Mouse (Mus musculus): Measurements from ENCODE around the gene Large1. TPM values are rescaled to one million over a fixed set of nuclear protein-coding genes. Genes with fewer than 3 reads are reported as not detected.
"Not testable (repeated sequence)": the region's sequence is repeated elsewhere in the genome, so short reads cannot be mapped to it uniquely, and the experiment has no call there.

Large1 gene
- polyA plus RNA-seq, 1 experiment from 2014 or later, result 5.6 TPM

DNA sequence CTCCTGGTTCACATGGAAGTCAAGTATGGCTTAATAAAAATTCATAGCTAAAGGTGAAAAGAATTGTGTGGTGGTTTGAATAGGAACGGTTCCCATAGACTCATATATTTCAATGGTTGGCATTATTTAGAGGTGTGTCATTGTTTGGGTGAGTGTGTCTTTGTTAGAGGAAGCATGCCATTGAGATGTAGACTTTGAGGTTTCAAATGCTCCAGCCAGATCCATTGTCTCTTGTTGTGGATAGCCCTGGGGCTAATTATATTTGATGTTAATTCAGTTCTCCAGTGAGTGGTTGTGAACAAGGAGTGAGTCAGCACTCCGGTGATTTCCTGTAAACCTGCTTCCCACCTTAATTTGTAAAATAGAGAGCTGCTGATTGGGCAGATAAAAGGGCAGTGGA lies 362.9 kb downstream of the Large1 start:
- Histone ChIP-seq H3K4me3 (ENCODE audit: low read length) (no peak overlapping the region), H3K9me3 (replicated peaks; ENCODE audit: control insufficient read depth, low read length) (no peaks in the 10 kb centered on the region), H3K4me2 (ENCODE audit: low read depth, low read length) (no peak overlapping the region), H3K36me3 (ENCODE audit: control insufficient read depth, insufficient read depth) (no peaks in the 10 kb centered on the region), H3K27me3 (ENCODE audit: control insufficient read depth, insufficient read depth, low read length) (no peaks in the 10 kb centered on the region), H3K27ac (ENCODE audit: low read length) (no peak overlapping the region), H3K4me1 (ENCODE audit: control insufficient read depth, insufficient read depth, low read length) (no peaks in the 10 kb centered on the region), H3K9ac (ENCODE audit: low read length) (no peak overlapping the region)
- WGBS, result 74% methylated on average over 2 of the region's 2 CpGs
- no peak for ATAC-seq (replicated peaks; ENCODE audit: extremely low read depth, insufficient read depth, low FRiP score)

DNA sequence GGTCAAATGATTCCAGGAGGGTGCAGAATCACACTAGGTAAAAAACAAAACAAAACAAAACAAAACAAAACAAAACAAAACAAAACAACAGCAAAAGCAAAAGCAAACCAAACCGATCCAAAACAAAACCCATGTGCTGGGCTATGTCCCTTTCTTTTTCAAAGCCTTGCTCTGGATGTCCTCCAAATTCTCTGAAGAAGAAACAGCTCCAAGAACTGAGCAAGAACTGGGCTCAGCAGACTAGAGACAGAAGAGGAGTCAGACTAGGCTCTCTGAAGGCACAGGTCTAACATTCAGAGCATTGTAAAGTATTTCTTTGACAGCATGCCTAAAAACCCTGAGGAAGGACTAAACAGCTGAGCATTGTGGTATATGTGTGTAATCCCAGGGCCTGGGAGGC lies 370.5 kb downstream of the Large1 start:
- ATAC-seq (replicated peaks; ENCODE audit: extremely low read depth, insufficient read depth, low FRiP score), result no peak
- Histone ChIP-seq H3K27me3 (ENCODE audit: control insufficient read depth, insufficient read depth, low read length) (no peaks in the 10 kb centered on the region), H3K9ac (ENCODE audit: low read length) (no peak overlapping the region), H3K27ac (ENCODE audit: low read length) (no peak overlapping the region), H3K9me3 (replicated peaks; ENCODE audit: control insufficient read depth, low read length) (no peaks in the 10 kb centered on the region), H3K4me1 (ENCODE audit: control insufficient read depth, insufficient read depth, low read length) (peaks cover 2% of the 10 kb centered on the region; the same call in 1 of the 2 replicates), H3K4me2 (ENCODE audit: low read depth, low read length) (no peak overlapping the region), H3K4me3 (ENCODE audit: low read length) (no peak overlapping the region), H3K36me3 (ENCODE audit: control insufficient read depth, insufficient read depth) (no peaks in the 10 kb centered on the region)
- 93% methylated on average over 1 of the region's 1 CpGs for WGBS

DNA sequence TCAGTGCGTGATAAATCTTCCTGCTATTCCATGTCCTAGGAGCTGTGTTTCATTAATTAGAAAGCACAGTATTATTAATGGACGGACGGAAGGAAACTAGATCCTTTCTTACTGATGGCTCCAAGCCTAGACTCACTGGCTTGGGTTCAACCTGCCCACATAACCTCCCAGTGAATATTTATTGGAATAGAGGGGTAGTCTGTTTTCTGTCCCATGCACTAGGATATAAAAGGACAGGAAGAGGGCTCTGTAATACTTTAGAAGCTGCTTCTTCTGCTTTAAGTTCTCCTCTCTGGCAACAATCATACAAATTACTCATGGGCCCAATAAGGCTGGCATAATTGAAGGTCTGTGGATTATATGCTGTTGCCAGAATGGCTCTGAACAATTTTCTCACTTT lies 398.3 kb downstream of the Large1 start:
- Histone ChIP-seq H3K36me3 (ENCODE audit: control insufficient read depth, insufficient read depth) (no peaks in the 10 kb centered on the region), H3K27ac (ENCODE audit: low read length) (no peak overlapping the region), H3K4me2 (ENCODE audit: low read depth, low read length) (no peak overlapping the region), H3K27me3 (ENCODE audit: control insufficient read depth, insufficient read depth, low read length) (no peaks in the 10 kb centered on the region), H3K4me1 (ENCODE audit: control insufficient read depth, insufficient read depth, low read length) (no peaks in the 10 kb centered on the region), H3K9me3 (replicated peaks; ENCODE audit: control insufficient read depth, low read length) (no peaks in the 10 kb centered on the region), H3K9ac (ENCODE audit: low read length) (no peak overlapping the region), H3K4me3 (ENCODE audit: low read length) (no peak overlapping the region)
- 85% methylated on average over 3 of the region's 3 CpGs for WGBS
- ATAC-seq (replicated peaks; ENCODE audit: extremely low read depth, insufficient read depth, low FRiP score), result no peak

DNA sequence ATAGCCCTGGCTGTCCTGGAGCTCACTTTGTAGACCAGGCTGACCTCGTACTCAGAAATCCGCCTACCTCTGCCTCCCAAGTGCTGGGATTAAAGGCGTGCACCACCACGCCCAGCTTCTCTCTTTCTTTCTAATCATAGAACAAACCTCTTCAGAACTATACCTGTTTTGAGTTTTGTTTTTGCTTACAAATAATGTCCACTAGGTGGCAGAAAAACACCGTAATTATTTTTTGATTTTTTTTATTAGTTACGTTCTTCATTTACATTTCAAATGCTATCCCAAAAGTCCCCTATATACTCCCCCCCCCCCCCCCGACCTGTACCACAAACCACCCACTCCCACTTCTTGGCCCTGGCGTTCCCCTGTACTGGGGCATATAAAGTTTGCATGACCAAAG lies 411.9 kb downstream of the Large1 start:
- H3K27me3 ChIP-seq (ENCODE audit: control insufficient read depth, insufficient read depth, low read length); H3K4me3 ChIP-seq (ENCODE audit: low read length); H3K9ac ChIP-seq (ENCODE audit: low read length); H3K36me3 ChIP-seq (ENCODE audit: control insufficient read depth, insufficient read depth); H3K27ac ChIP-seq (ENCODE audit: low read length); H3K9me3 ChIP-seq (replicated peaks; ENCODE audit: control insufficient read depth, low read length); ATAC-seq (replicated peaks; ENCODE audit: extremely low read depth, insufficient read depth, low FRiP score); H3K4me2 ChIP-seq (ENCODE audit: low read depth, low read length); H3K4me1 ChIP-seq (ENCODE audit: control insufficient read depth, insufficient read depth, low read length): not testable (repeated sequence)
- 68% methylated on average over 8 of the region's 8 CpGs for WGBS

DNA sequence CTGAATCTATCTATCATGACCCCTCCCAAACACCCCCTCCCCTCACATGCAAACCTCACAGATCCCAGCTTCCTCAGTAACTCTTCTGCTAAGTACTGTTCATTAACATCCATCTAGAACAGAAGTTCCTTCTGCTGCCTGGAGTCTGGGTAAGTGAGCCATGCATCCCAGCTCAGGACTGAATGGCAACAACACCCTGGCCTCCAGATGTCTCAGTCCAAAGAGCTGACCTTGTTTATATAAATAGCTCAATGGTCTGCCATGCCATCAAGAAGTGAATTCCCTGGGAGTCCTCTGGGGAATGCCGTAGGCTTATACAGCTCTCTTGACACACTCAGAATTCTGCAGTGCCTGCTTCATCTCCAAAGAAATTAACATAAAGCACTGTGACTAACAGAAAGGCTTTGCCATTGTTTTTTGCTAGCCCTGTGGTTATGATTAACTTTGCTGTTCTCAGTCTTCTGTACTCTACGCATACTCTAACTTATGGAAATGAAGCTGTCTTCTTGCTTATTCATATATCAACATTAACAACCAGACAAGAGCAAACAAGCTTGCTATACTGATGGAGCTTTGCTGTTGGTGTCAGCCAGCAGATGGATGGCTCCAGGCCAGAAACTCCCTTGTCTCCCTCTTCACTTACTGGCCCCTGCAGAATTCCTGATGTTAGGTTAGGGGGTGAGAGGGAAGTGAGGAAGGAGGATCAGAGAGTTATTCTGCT lies 434.0 kb downstream of the Large1 start:
- Histone ChIP-seq H3K36me3 (ENCODE audit: control insufficient read depth, insufficient read depth) (no peaks in the 10 kb centered on the region), H3K4me2 (ENCODE audit: low read depth, low read length) (no peak overlapping the region), H3K27ac (ENCODE audit: low read length) (peak overlapping the region; percentile 76), H3K4me1 (ENCODE audit: control insufficient read depth, insufficient read depth, low read length) (peaks cover 14% of the 10 kb centered on the region), H3K9ac (ENCODE audit: low read length) (no peak overlapping the region), H3K4me3 (ENCODE audit: low read length) (no peak overlapping the region), H3K9me3 (replicated peaks; ENCODE audit: control insufficient read depth, low read length) (no peaks in the 10 kb centered on the region), H3K27me3 (ENCODE audit: control insufficient read depth, insufficient read depth, low read length) (no peaks in the 10 kb centered on the region)
- peak; percentile 82 for ATAC-seq (replicated peaks; ENCODE audit: extremely low read depth, insufficient read depth, low FRiP score)
- WGBS, result 57% methylated on average over 2 of the region's 2 CpGs

DNA sequence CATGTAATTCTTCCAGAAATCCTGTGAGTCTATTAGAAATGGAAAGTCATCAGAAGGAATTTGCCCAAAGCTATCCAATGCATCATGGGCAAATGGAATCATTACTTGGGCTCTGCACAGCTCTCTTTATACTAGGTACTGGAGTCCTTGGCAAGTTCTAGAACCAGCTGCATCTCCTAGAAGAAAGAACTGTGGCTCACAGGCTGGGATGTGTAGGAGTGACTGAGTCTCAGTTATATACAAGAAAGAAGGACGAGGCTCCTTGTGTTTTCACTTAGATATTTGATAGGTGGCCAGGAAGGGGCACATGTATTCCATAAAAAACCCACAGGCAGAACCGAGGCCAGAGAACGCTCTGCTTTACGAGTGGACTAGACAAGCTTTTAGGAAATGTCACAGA lies 447.8 kb downstream of the Large1 start:
- Histone ChIP-seq H3K4me1 (ENCODE audit: control insufficient read depth, insufficient read depth, low read length) (no peaks in the 10 kb centered on the region), H3K36me3 (ENCODE audit: control insufficient read depth, insufficient read depth) (no peaks in the 10 kb centered on the region), H3K4me2 (ENCODE audit: low read depth, low read length) (no peak overlapping the region), H3K27ac (ENCODE audit: low read length) (no peak overlapping the region), H3K4me3 (ENCODE audit: low read length) (no peak overlapping the region), H3K9me3 (replicated peaks; ENCODE audit: control insufficient read depth, low read length) (no peaks in the 10 kb centered on the region), H3K9ac (ENCODE audit: low read length) (no peak overlapping the region), H3K27me3 (ENCODE audit: control insufficient read depth, insufficient read depth, low read length) (no peaks in the 10 kb centered on the region)
- no peak for ATAC-seq (replicated peaks; ENCODE audit: extremely low read depth, insufficient read depth, low FRiP score)
- WGBS, result 80% methylated on average over 4 of the region's 4 CpGs

DNA sequence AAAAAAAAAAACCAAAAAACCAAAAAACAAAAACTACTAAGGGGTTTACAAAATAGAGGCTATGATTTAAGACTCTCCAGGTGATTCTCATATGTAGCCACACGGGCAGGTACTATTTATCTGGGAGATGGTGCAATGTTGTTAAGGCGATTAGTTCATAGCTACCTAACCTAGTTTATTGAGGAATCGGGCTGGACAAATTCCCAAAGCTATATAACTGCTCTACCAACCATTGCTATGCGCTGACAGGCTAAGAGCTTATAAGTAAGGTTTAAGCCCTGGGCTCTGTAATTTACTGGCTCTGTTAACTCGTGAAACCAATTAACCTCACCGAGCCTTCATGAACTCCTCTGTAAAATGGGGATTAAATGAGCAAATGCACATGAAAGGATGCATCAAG lies 451.7 kb downstream of the Large1 start:
- WGBS, result 89% methylated on average over 6 of the region's 6 CpGs
- ATAC-seq (replicated peaks; ENCODE audit: extremely low read depth, insufficient read depth, low FRiP score), result no peak

DNA sequence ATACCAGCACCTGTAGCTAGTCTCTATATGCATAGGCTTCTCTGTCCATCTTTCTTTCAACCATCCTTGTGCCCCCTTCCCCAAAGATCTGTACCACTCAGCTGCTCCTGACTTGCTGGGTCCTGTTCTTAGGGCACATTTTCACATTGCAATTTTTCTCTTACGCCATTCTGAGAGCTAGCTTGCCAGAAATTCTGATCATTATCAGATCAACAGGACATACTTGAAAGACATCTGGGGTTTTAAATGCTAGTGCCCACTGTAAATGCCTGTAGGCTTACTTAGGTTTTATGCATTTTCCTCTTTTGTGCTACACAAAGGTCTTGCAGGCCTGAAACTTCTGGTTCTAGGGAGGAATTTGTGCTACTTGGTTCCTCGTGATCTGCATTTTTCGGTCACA lies 454.0 kb downstream of the Large1 start:
- H3K4me2 ChIP-seq (ENCODE audit: low read depth, low read length), result no peak overlapping the region
- H3K9me3 ChIP-seq (replicated peaks; ENCODE audit: control insufficient read depth, low read length), result no peaks in the 10 kb centered on the region
- H3K27me3 ChIP-seq (ENCODE audit: control insufficient read depth, insufficient read depth, low read length), result no peaks in the 10 kb centered on the region
- no peaks in the 10 kb centered on the region for H3K36me3 ChIP-seq (ENCODE audit: control insufficient read depth, insufficient read depth)
- 92% methylated on average over 3 of the region's 3 CpGs for WGBS
- no peaks in the 10 kb centered on the region for H3K4me1 ChIP-seq (ENCODE audit: control insufficient read depth, insufficient read depth, low read length)
- no peak for ATAC-seq (replicated peaks; ENCODE audit: extremely low read depth, insufficient read depth, low FRiP score)
- H3K27ac ChIP-seq (ENCODE audit: low read length), result no peak overlapping the region
- H3K4me3 ChIP-seq (ENCODE audit: low read length), result no peak overlapping the region
- H3K9ac ChIP-seq (ENCODE audit: low read length), result no peak overlapping the region

More for the DNA sequence above, 451.7 kb downstream of the Large1 start:
- no peak overlapping the region for H3K4me2 ChIP-seq (ENCODE audit: low read depth, low read length)
- no peak overlapping the region for H3K9ac ChIP-seq (ENCODE audit: low read length)
- H3K9me3 ChIP-seq (replicated peaks; ENCODE audit: control insufficient read depth, low read length), result no peaks in the 10 kb centered on the region
- H3K27me3 ChIP-seq (ENCODE audit: control insufficient read depth, insufficient read depth, low read length), result no peaks in the 10 kb centered on the region
- no peak overlapping the region for H3K4me3 ChIP-seq (ENCODE audit: low read length)
- no peaks in the 10 kb centered on the region for H3K4me1 ChIP-seq (ENCODE audit: control insufficient read depth, insufficient read depth, low read length)
- H3K36me3 ChIP-seq (ENCODE audit: control insufficient read depth, insufficient read depth), result no peaks in the 10 kb centered on the region
- H3K27ac ChIP-seq (ENCODE audit: low read length), result no peak overlapping the region

DNA sequence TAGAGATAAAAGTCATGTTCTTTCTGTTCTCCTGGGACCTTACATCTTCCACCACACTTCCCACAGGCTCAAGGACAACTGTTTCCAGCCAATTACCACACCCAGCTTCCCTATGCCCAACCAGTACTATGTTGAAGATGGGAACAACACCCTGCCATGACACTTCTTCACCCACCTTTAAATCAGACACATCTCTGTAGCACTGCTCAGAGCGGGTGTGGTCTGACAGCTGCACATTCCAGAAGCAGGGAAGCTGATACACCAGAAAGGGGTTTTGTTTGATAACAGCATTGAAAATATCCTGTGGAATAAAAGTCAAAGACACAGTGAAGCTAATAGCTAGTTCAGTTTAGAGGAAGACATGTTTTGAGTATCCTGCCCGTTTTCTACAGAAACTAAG lies 470.3 kb downstream of the Large1 start:
- no peak for ATAC-seq (replicated peaks; ENCODE audit: extremely low read depth, insufficient read depth, low FRiP score)
- H3K27ac ChIP-seq (ENCODE audit: low read length), result no peak overlapping the region
- H3K4me2 ChIP-seq (ENCODE audit: low read depth, low read length), result no peak overlapping the region
- no peak overlapping the region for H3K9ac ChIP-seq (ENCODE audit: low read length)
- H3K9me3 ChIP-seq (replicated peaks; ENCODE audit: control insufficient read depth, low read length), result no peaks in the 10 kb centered on the region
- H3K4me1 ChIP-seq (ENCODE audit: control insufficient read depth, insufficient read depth, low read length), result no peaks in the 10 kb centered on the region
- WGBS, result 75% methylated on average over 2 of the region's 2 CpGs
- H3K27me3 ChIP-seq (ENCODE audit: control insufficient read depth, insufficient read depth, low read length), result no peaks in the 10 kb centered on the region
- H3K36me3 ChIP-seq (ENCODE audit: control insufficient read depth, insufficient read depth), result peaks cover 10% of the 10 kb centered on the region
- H3K4me3 ChIP-seq (ENCODE audit: low read length), result no peak overlapping the region

Data from heart, embryonic 16.5 days (tissue).